Mouse (Mus musculus): ENCODE results near the gene Ncbp3.

Gene Ncbp3

DNA sequence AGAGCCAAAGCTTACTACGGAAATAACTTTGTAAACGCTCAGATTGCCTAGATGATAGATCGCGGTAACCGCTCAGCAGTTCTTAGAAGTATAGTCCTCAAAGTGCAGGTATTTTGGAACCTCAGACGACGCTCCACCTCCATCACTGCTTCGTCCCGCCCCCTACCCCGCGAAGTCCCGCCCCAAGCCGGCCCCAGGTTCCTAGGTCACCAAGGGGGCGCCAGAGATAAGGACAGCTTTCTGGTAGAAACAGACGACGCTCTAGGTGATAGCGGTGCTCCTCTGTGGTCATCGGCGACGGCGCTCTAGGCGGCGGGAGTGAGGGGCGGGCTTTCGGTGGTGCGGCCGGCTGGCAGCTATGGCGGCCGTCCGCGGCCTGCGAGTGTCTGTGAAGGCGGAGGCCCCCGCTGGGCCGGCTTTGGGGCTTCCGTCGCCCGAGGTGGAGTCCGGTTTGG, at the start of gene Ncbp3:
Ncbp3 (plus strand) TSS at position 242 of the 455 bp plus-strand sequence.
- peak; percentile 97 for DNase-seq (ENCODE audit: low spot score)

GRCm38 (mm10) chr11:72998771-72999170, 48.8 kb upstream of the Ncbp3 start, which contains the start of gene P2rx1:
Gene P2rx1, plus strand, starts transcription at chr11:72999103.
- DNase-seq (ENCODE audit: low spot score), result no peak

DNA sequence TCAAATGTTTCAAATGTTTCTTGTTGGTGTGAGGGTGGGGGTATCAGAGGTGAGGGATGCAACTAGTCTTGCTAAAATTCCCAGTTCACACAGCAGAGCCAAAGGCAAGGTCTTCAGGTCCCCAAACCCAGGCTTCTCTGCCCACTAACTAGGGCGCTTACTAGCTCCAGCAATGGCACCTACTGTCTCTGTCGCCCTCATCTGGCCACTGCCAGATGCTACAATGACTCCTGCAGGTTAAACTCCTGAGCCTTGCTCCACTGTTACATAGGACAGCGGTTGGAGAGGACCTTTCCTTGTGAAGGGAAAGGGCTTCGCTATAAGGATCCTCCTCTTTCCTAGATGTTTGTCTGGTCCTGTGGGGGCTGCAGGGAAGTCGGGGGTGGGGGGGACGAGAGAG, 46.6 kb upstream of the Ncbp3 start:
- peak; percentile 38 for DNase-seq (ENCODE audit: low spot score)

- peak; percentile 55 for DNase-seq (ENCODE audit: low spot score)
These were observed 41.2 kb upstream of the Ncbp3 start for GRCm38 (mm10) chr11:73006377-73006776.

DNA sequence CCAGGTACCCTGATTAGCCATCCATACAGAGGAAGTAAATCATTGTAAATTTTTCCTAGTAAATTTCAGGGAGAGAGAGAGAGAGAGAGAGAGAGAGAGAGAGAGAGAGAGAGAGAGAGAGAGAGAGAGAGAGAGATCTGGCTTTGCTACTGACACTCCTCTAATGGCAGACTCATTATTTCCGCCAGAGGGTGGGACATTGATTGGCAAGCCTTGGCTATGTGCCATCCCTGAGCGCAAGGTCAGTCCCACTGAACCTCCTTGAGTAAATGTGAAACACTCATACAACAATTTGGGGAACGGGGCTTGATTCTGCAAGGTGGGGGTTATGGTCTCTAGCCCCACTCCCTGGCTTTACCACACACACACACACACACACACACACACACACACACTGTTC, 40.5 kb upstream of the Ncbp3 start:
- no peak for DNase-seq (ENCODE audit: low spot score)

DNA sequence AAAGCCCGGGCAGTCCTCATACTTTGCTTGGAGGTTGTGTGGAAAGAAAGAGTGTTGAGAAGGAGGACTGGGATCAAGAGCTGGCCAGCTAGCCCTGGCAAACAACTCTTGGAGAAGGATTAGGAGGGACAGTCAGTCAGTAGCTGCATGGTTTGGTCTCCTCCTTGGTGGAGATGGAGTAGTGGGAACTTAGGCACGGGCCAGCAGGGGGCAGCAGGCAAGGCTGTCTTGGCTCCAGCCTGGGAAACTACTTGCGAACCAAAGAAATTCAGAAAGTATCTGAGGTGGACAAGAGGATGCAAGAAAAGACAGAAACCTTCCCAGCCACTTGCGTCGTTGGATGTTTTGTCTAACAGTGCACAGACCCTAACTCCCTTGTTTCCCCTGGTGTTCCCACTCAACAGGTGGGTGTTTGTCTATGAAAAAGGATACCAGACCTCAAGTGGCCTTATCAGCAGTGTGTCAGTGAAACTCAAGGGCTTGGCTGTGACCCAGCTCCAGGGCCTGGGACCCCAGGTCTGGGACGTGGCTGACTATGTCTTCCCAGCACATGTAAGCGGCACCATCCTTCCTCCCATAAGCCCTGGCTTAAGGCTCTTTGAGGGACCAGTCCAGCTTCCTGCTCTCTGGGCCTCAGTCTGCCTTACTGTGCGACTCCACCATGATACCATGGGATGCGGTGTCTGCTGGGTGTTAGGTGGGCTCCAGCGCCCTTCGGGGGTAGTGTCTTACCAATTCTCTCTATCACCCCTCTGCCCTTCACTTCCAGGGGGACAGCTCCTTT, 39.7 kb upstream of the Ncbp3 start:
- DNase-seq (ENCODE audit: low spot score), result no peak

DNA sequence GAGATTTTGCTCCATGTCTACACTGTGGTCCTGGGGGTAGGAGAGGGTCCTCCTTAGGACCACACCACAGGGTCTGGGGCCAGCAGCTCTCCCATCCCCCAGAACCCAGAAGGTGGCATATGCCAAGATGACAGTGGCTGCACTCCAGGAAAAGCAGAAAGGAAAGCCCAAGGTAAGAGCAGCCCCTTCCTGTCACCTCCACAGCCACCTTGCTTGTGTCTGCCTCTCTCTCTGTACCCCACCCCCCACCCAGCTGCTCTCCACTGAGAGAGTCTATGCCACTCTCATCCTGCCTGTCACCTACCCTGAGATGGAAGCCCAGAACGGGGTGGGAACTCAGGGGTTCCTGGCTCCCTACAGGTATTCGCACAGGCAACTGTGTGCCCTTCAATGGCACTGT, 38.8 kb upstream of the Ncbp3 start:
- no peak for DNase-seq (ENCODE audit: low spot score)

GRCm38 (mm10) chr11:73009531-73010274, 37.9 kb upstream of the Ncbp3 start:
- no peak for DNase-seq (ENCODE audit: low spot score)

GRCm38 (mm10) chr11:73013981-73014380, 33.6 kb upstream of the Ncbp3 start:
- DNase-seq (ENCODE audit: low spot score), result no peak

- no peak for DNase-seq (ENCODE audit: low spot score)
These were observed 32.7 kb upstream of the Ncbp3 start for GRCm38 (mm10) chr11:73014831-73015344.

- DNase-seq (ENCODE audit: low spot score), result no peak
These were observed 32.0 kb upstream of the Ncbp3 start for GRCm38 (mm10) chr11:73015391-73016102.

DNA sequence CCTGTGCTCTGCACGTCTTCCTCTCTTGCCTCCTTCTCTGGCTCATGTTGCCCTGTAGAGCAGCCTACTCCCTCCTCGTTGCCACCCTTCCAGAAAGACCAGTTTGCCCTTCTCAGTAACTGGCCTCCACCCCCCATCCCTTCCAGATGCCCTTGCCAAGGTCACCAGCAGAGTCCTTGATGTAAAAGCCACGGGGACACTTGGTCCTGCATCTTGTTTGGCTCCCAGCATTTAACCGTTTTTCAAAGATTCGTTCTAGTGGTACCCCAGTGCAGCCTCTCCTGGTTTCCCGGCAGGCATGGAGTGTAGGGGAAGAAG, 31.5 kb upstream of the Ncbp3 start:
- DNase-seq (ENCODE audit: low spot score), result no peak

DNA sequence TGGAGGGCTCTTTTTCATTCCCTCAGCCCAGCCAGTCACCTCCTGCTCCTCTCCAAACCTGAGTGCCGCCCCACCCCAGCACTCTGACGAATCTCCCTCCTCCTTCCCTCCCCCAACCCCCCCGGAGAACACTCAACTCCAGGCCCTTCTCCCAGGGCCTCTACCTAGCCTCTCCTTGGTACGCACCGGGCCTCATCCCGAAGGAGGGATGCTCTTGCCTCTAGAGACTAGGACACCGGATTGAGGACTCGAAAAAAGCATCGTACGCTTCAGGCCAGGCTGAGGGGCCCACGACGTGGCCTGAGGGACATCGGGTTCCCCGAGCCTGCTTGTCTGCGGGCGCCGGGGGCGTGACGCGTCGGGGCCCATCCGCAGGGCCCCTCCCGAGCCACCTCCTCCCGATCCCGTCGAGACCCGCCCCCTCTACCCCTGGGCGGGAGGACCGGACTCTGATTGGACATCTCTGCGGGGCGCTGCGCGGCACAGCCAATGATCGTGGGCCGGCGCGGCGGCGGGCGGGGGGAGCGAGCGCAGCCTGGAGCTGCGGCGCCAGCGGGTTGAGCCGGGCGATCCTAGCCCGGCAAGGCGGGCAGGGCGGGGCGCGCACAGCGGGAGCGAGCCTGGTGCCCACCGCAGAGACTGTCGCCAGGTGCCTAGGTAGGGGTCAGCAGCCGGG, 29.0 kb upstream of the Ncbp3 start, which contains the start of gene Camkk1:
Camkk1 (plus strand) TSS at position 538 of the 676 bp plus-strand sequence.
- peak; percentile 79 for DNase-seq (ENCODE audit: low spot score)

DNA sequence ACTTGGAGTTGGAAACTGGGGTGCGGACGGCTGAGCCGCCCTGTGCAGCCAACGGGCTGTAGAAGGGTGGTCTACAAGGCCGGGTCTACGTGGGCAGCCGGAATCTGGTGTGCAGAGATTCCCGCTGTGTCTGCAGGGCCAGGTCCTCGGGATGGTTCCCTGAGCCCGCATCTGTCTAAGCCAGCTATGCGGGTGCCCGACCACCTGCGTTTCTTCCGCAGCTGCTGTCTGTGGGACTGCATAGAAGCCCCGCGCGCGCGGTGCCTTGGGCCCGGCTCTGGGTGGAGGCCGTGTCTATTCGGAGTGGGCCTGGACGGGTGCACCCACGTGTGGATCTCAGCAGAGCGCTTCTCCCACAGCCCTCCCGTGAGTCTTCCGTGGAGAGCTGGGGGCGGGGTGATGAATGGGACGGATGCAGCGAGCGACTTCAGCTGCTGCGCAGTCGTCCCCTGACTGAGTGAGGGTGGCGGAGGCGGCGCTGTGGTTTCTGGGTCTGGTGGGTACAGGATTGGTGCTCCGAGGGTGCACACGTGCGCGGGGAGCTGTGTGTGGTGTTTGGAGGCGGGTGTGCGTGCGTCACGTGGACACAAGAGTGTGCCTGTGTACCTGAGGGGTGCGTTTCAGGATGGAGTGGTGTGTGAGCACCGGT, 28.3 kb upstream of the Ncbp3 start:
- DNase-seq (ENCODE audit: low spot score), result no peak

GRCm38 (mm10) chr11:73020953-73021800, 26.4 kb upstream of the Ncbp3 start:
- no peak for DNase-seq (ENCODE audit: low spot score)

- DNase-seq (ENCODE audit: low spot score), result no peak
These were observed 24.5 kb upstream of the Ncbp3 start for GRCm38 (mm10) chr11:73023099-73023498.

DNA sequence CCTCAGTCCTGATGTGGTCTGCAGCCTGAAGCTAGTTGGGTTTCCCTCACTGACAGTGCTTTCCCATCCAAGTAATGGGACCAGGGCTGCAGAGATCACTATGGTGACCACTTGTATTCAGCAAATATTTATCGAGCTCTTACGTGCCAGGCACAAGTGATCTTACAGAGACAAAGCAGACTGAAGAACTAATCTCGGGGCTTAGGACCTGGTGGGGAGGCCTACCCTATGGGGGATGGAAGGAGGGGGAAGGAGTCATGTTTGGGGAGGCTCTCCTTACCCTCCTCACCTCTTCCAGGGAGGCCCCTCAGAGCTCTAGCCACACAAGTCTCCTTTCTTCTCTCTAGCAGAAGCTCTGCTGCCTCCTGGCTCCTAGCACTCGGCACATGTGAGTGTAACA, 23.8 kb upstream of the Ncbp3 start:
- DNase-seq (ENCODE audit: low spot score), result no peak

DNA sequence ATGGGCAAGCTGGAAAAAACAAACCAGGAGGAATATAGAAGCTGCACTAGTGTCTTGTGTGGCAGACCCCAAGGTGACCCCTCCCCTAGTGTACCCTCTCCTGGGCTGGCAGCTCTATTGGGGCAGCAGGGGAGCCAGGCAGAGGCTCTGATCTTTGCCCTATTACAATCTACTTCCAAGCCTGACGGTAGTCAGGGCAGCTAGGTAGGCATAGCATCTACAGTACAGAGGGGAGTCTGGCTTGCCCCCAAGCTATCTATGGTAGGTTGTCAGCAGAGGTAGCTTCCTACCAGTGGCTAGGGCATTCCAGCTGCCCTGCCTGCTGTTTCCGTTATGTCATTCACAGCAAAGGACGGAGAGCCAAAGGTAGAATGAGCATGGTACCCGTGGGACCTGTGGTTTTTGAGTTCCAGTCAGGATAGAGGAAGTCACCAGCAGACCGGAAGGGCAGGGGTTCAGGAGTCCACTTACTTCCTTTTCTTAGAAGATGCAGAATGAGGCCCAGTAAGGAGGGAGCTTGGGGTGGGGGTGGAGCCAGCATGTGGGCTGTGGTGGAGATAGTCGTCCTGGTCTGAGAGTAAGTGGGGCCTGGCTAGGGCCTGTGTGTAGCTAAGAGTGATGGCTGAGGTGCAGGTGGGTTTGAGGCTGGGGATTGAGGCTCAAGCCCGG, 23.2 kb upstream of the Ncbp3 start:
- DNase-seq (ENCODE audit: low spot score), result no peak

- no peak for DNase-seq (ENCODE audit: low spot score)
These were observed 20.6 kb upstream of the Ncbp3 start for GRCm38 (mm10) chr11:73026961-73027360.
